Mouse (Mus musculus) C2C12 (cell line): ENCODE measurements at regions not wholly inside any gene's neighbourhood (a gene's known extent, or its start where the extent isn't known, plus 50 kb on each side); places are given as distances from the start of the nearest gene placed in this dataset.

Source experiments
- CTCF ChIP-seq: IDR thresholded peaks from one replicate; pipeline ENCODE4 v1.5.1; 2011; ENCODE audit not compliant: control insufficient read depth, insufficient read depth, insufficient read length
- FOSL1 ChIP-seq: IDR thresholded peaks from one replicate; pipeline ENCODE4 v1.8.0; 2011; ENCODE audit warnings: mild to moderate bottlenecking, low read length; ENCODE audit not compliant: poor library complexity, insufficient read depth, severe bottlenecking
- MYOD1 ChIP-seq: IDR thresholded peaks from one replicate; pipeline ENCODE4 v1.6.1; 2011; ENCODE audit warnings: low read depth; ENCODE audit not compliant: control insufficient read depth, insufficient read length
- MYOG ChIP-seq: IDR thresholded peaks from one replicate; pipeline ENCODE4 v1.6.1; 2011; ENCODE audit not compliant: control insufficient read depth, insufficient read length; ENCODE audit errors: extremely low read depth

GRCm38 (mm10) chr15:63694150-63694549, 150.8 kb downstream of the Gsdmc2 start:
- no peak for TF ChIP-seq CTCF
- no peak for TF ChIP-seq FOSL1
- no peak for TF ChIP-seq MYOD1
- TF ChIP-seq MYOG: no peak
